Mouse (Mus musculus) heart, embryonic 16.5 days (tissue): ENCODE results near the gene Pcyt1a. TPM values are rescaled to one million over a fixed set of nuclear protein-coding genes. Genes with fewer than 3 reads are reported as not detected.
"Not testable (repeated sequence)": the region's sequence is repeated elsewhere in the genome, so short reads cannot be mapped to it uniquely, and the experiment has no call there.

Experiments
- ATAC-seq: fragments of 200-750 bp; cut with Nextera tagmentation; replicated peaks from 2 replicates; pipeline ENCODE4 v1.8.0; 2017; ENCODE audit warnings: moderate number of reproducible peaks; ENCODE audit not compliant: insufficient read depth, low FRiP score; ENCODE audit errors: extremely low read depth
- H3K27ac ChIP-seq: fragments of 300-500 bp; sonication (generic); 2 replicates; pipeline ENCODE4 v1.5.1; 2014; ENCODE audit warnings: mild to moderate bottlenecking, low read length, control low read depth, moderate library complexity
- H3K27me3 ChIP-seq: fragments of 300-500 bp; sonication (generic); 2 replicates; pipeline ENCODE4 v1.6.1; 2014; ENCODE audit warnings: low read length, mixed read lengths; ENCODE audit not compliant: control insufficient read depth, insufficient read depth
- H3K36me3 ChIP-seq: fragments of 300-500 bp; sonication (generic); 2 replicates; pipeline ENCODE4 v1.6.1; 2014; ENCODE audit not compliant: control insufficient read depth, insufficient read depth
- H3K4me1 ChIP-seq: fragments of 300-500 bp; sonication (generic); 2 replicates; pipeline ENCODE4 v1.6.1; 2014; ENCODE audit warnings: low read length, mixed read lengths; ENCODE audit not compliant: control insufficient read depth, insufficient read depth
- H3K4me2 ChIP-seq: fragments of 300-500 bp; sonication (generic); 2 replicates; pipeline ENCODE4 v1.6.1; 2014; ENCODE audit warnings: low read depth, mild to moderate bottlenecking, control low read depth, low read length
- H3K4me3 ChIP-seq: fragments of 300-500 bp; sonication (generic); 2 replicates; pipeline ENCODE4 v1.5.1; 2014; ENCODE audit warnings: mild to moderate bottlenecking, control low read depth, low read length
- H3K9ac ChIP-seq: fragments of 300-500 bp; sonication (generic); 2 replicates; pipeline ENCODE4 v1.6.1; 2014; ENCODE audit warnings: low read length, control low read depth
- H3K9me3 ChIP-seq: fragments of 300-500 bp; sonication (generic); replicated peaks from 2 replicates; pipeline ENCODE4 v1.6.1; 2016; ENCODE audit warnings: low read length; ENCODE audit not compliant: control insufficient read depth
- WGBS: fragments of 180-500 bp; shearing (Covaris S2); extraction: QIAGEN DNeasy Blood & Tissue Kit; methylation state at CpG from one replicate; pipeline ENCODE4 v1.1.7; 2014; 5-methylcytosine and 5-hydroxymethylcytosine counted together
- polyA plus RNA-seq: library from polyadenylated mRNA; unstranded; fragments of >200 nt; fragmentation: Nextera tagmentation; extraction: Ambion mirVana; gene quantifications from 2 replicates; pipeline ENCODE4 v1.2.1, GENCODE M21; 2015

The Pcyt1a gene
- polyA plus RNA-seq, 1 experiment from 2014 or later: 38.8 TPM

GRCm38 (mm10) chr16:32444615-32445014 is 13.9 kb downstream of the Pcyt1a start:
- H3K4me3 ChIP-seq, H3K9ac ChIP-seq, H3K27ac ChIP-seq, H3K9me3 ChIP-seq, H3K4me2 ChIP-seq, ATAC-seq, H3K36me3 ChIP-seq, H3K27me3 ChIP-seq, H3K4me1 ChIP-seq: not testable (repeated sequence)
- 78% methylated on average over 3 of the region's 3 CpGs for WGBS

GRCm38 (mm10) chr16:32445558-32445957 is 14.8 kb downstream of the Pcyt1a start:
- H3K27me3 ChIP-seq: no peaks in the 10 kb centered on the region
- H3K4me1 ChIP-seq: peaks cover 7% of the 10 kb centered on the region; the same call in 1 of the 2 replicates
- H3K9me3 ChIP-seq: no peaks in the 10 kb centered on the region
- no peak overlapping the region for H3K27ac ChIP-seq
- ATAC-seq: no peak
- no peak overlapping the region for H3K9ac ChIP-seq
- H3K4me2 ChIP-seq: no peak overlapping the region
- 88% methylated on average over 1 of the region's 1 CpGs for WGBS
- no peak overlapping the region for H3K4me3 ChIP-seq
- 0 out of 2 replicates have a peak, but pooled peaks cover 2% of the 10 kb centered on the region for H3K36me3 ChIP-seq

GRCm38 (mm10) chr16:32446563-32447138 is 15.9 kb downstream of the Pcyt1a start:
- Histone ChIP-seq H3K27me3 (no peaks in the 10 kb centered on the region), H3K9ac (no peak overlapping the region), H3K4me3 (no peak overlapping the region), H3K4me1 (peaks cover 7% of the 10 kb centered on the region; the same call in 1 of the 2 replicates), H3K27ac (no peak overlapping the region), H3K36me3 (0 out of 2 replicates have a peak, but pooled peaks cover 2% of the 10 kb centered on the region), H3K4me2 (no peak overlapping the region), H3K9me3 (no peaks in the 10 kb centered on the region)
- ATAC-seq: no peak
- WGBS: 47% methylated on average over 2 of the region's 2 CpGs

- peaks cover 7% of the 10 kb centered on the region; the same call in 1 of the 2 replicates for H3K4me1 ChIP-seq
- no peak overlapping the region for H3K4me2 ChIP-seq
- H3K27ac ChIP-seq: no peak overlapping the region
- no peaks in the 10 kb centered on the region for H3K27me3 ChIP-seq
- no peak for ATAC-seq
- H3K4me3 ChIP-seq: no peak overlapping the region
- H3K9me3 ChIP-seq: no peaks in the 10 kb centered on the region
- WGBS: 70% methylated on average over 3 of the region's 3 CpGs
- H3K9ac ChIP-seq: no peak overlapping the region
- peaks cover 2% of the 10 kb centered on the region; the same call in 1 of the 2 replicates for H3K36me3 ChIP-seq
These were observed 18.9 kb downstream of the Pcyt1a start for GRCm38 (mm10) chr16:32449665-32450064.

- Histone ChIP-seq H3K4me1 (peaks cover 7% of the 10 kb centered on the region; the same call in 1 of the 2 replicates), H3K9me3 (no peaks in the 10 kb centered on the region), H3K9ac (no peak overlapping the region), H3K27me3 (no peaks in the 10 kb centered on the region), H3K4me2 (no peak overlapping the region), H3K27ac (no peak overlapping the region), H3K36me3 (peaks cover 2% of the 10 kb centered on the region; the same call in 1 of the 2 replicates), H3K4me3 (no peak overlapping the region)
- no peak for ATAC-seq
- 91% methylated on average over 2 of the region's 2 CpGs for WGBS
These were observed 19.4 kb downstream of the Pcyt1a start for GRCm38 (mm10) chr16:32450133-32450532.

- Histone ChIP-seq H3K4me2 (no peak overlapping the region), H3K36me3 (peaks cover 9% of the 10 kb centered on the region), H3K9me3 (no peaks in the 10 kb centered on the region), H3K27ac (no peak overlapping the region), H3K4me1 (peaks cover 5% of the 10 kb centered on the region; the same call in 1 of the 2 replicates), H3K9ac (no peak overlapping the region), H3K27me3 (no peaks in the 10 kb centered on the region), H3K4me3 (no peak overlapping the region)
- 93% methylated on average over 8 of the region's 8 CpGs for WGBS
- no peak for ATAC-seq
These were observed 22.4 kb downstream of the Pcyt1a start for GRCm38 (mm10) chr16:32453102-32453501.

GRCm38 (mm10) chr16:32454646-32455045 is 23.9 kb downstream of the Pcyt1a start:
- H3K4me3 ChIP-seq: no peak overlapping the region
- peaks cover 9% of the 10 kb centered on the region for H3K36me3 ChIP-seq
- no peaks in the 10 kb centered on the region for H3K9me3 ChIP-seq
- peaks cover 5% of the 10 kb centered on the region; the same call in 1 of the 2 replicates for H3K4me1 ChIP-seq
- 91% methylated on average over 5 of the region's 5 CpGs for WGBS
- H3K4me2 ChIP-seq: no peak overlapping the region
- H3K27me3 ChIP-seq: no peaks in the 10 kb centered on the region
- no peak for ATAC-seq
- no peak overlapping the region for H3K9ac ChIP-seq
- no peak overlapping the region for H3K27ac ChIP-seq

GRCm38 (mm10) chr16:32456086-32456485 is 25.4 kb downstream of the Pcyt1a start:
- peaks cover 9% of the 10 kb centered on the region for H3K36me3 ChIP-seq
- peaks cover 5% of the 10 kb centered on the region; the same call in 1 of the 2 replicates for H3K4me1 ChIP-seq
- H3K9ac ChIP-seq: no peak overlapping the region
- H3K27me3 ChIP-seq: no peaks in the 10 kb centered on the region
- ATAC-seq: no peak
- H3K4me3 ChIP-seq: no peak overlapping the region
- no peak overlapping the region for H3K4me2 ChIP-seq
- H3K9me3 ChIP-seq: no peaks in the 10 kb centered on the region
- H3K27ac ChIP-seq: no peak overlapping the region

GRCm38 (mm10) chr16:32456761-32457160 is 26.0 kb downstream of the Pcyt1a start:
- H3K9ac ChIP-seq: no peak overlapping the region
- no peak overlapping the region for H3K4me2 ChIP-seq
- H3K9me3 ChIP-seq: no peaks in the 10 kb centered on the region
- H3K27me3 ChIP-seq: no peaks in the 10 kb centered on the region
- WGBS: 100% methylated on average over 1 of the region's 1 CpGs
- peaks cover 9% of the 10 kb centered on the region for H3K36me3 ChIP-seq
- no peak overlapping the region for H3K27ac ChIP-seq
- H3K4me3 ChIP-seq: no peak overlapping the region
- no peak for ATAC-seq
- H3K4me1 ChIP-seq: peaks cover 5% of the 10 kb centered on the region; the same call in 1 of the 2 replicates
